Mouse (Mus musculus) stomach, embryonic 14.5 days (tissue): ENCODE measurements at regions not wholly inside any gene's neighbourhood (a gene's known extent, or its start where the extent isn't known, plus 50 kb on each side); places are given as distances from the start of the nearest gene placed in this dataset.

Experiments used
- ATAC-seq: fragments of 200-750 bp; cut with Nextera tagmentation; 2 replicates; pipeline ENCODE4 v1.8.0; 2017; ENCODE audit warnings: low read depth, moderate TSS enrichment; ENCODE audit not compliant: insufficient number of reproducible peaks, insufficient read depth, low FRiP score
- H3K27ac ChIP-seq: fragments of 300-500 bp; sonication (generic); 2 replicates; pipeline ENCODE4 v1.5.1; 2014; ENCODE audit warnings: mild to moderate bottlenecking, low read length, moderate library complexity, mixed read lengths
- H3K27me3 ChIP-seq: fragments of 300-500 bp; sonication (generic); 2 replicates; pipeline ENCODE4 v1.6.1; 2014; ENCODE audit warnings: low read length, control low read depth, mixed read lengths; ENCODE audit not compliant: control insufficient read depth, insufficient read depth
- H3K36me3 ChIP-seq: fragments of 300-500 bp; sonication (generic); 2 replicates; pipeline ENCODE4 v1.6.1; 2014; ENCODE audit warnings: mild to moderate bottlenecking, control low read depth, low read length, moderate library complexity, mixed read lengths; ENCODE audit not compliant: control insufficient read depth, insufficient read depth
- H3K4me1 ChIP-seq: fragments of 300-500 bp; sonication (generic); 2 replicates; pipeline ENCODE4 v1.6.1; 2014; ENCODE audit warnings: low read length, control low read depth, mixed read lengths; ENCODE audit not compliant: control insufficient read depth, insufficient read depth
- H3K4me2 ChIP-seq: fragments of 300-500 bp; sonication (generic); replicated peaks from 2 replicates; pipeline ENCODE4 v1.6.1; 2014; ENCODE audit warnings: low read depth, low read length, control low read depth
- H3K4me3 ChIP-seq: fragments of 300-500 bp; sonication (generic); 2 replicates; pipeline ENCODE4 v1.5.1; 2014; ENCODE audit warnings: low read depth, low read length, control low read depth
- H3K9ac ChIP-seq: fragments of 300-500 bp; sonication (generic); replicated peaks from 2 replicates; pipeline ENCODE4 v1.6.1; 2014; ENCODE audit warnings: low read depth, mild to moderate bottlenecking, control low read depth, low read length, moderate library complexity, mixed read lengths
- H3K9me3 ChIP-seq: fragments of 300-500 bp; sonication (generic); 2 replicates; pipeline ENCODE4 v1.6.1; 2016; ENCODE audit warnings: low read depth, low read length, control low read depth; ENCODE audit not compliant: control insufficient read depth

- no peak overlapping the region for H3K4me2 ChIP-seq
- no peak for ATAC-seq
- no peaks in the 10 kb centered on the region for H3K9me3 ChIP-seq
- no peak overlapping the region for H3K9ac ChIP-seq
- no peak overlapping the region for H3K4me3 ChIP-seq
- H3K27me3 ChIP-seq = no peaks in the 10 kb centered on the region
- no peaks in the 10 kb centered on the region for H3K36me3 ChIP-seq
- H3K27ac ChIP-seq = no peak overlapping the region
- H3K4me1 ChIP-seq = no peaks in the 10 kb centered on the region
Measured at GRCm38 (mm10) chr10:53209916-53210315, 127.6 kb upstream of the Pln start.
